Mouse (Mus musculus) embryonic fibroblast, embryonic 13.5 days (primary cell): ENCODE data around the gene Rbbp8nl.

Source experiments
- CTCF ChIP-seq: IDR thresholded peaks from 2 replicates; pipeline ENCODE4 v1.5.1; 2011; ENCODE audit warnings: mild to moderate bottlenecking, control low read depth, low read length, moderate library complexity, borderline replicate concordance; ENCODE audit not compliant: insufficient read depth
- POLR2A ChIP-seq: IDR thresholded peaks from 2 replicates; pipeline ENCODE4 v1.6.1; 2011; ENCODE audit warnings: low read depth, mild to moderate bottlenecking, control low read depth, low read length, moderate library complexity

DNA sequence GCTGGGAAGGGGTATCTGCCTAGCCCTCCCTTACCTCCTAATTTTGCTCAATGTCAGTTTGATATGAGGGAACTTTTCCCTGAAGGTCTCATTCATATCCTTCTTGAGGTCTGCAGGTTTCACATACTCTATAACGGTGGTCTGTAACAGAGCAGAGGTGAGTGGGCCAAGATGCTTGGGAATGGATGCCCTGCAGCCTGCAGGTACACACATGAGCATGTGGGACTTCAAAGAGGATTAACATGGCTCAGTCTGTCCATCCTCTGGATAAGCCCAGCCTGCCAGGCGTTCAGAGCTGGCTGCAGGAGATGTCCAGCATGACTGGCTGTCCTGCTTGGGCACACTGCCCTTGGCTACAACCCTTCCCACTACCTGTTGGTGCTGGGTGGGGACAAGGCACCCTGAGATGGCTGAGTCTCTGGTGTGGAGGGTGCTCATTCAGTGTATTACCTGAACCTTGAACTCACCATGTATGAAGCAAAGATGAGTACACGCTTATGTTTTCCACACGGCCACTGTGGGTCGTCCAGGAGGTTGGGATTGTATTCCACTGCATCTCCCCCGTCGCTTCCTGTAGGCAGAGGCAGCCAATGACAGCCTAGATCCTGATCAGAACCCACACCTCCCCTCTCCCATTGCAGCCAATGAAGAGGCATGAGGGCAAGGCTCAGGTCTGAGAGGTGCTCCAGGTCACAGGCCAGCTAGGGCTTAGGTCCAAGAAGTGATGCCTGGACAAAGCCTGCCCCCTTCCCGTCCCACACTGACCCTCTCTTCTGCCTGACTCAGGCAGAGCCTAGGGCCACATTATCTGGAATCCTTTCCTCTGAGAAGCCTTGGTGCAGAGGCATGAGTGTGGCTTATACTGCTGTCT, 28.8 kb downstream of the Rbbp8nl start:
- no peak for TF ChIP-seq CTCF
- peak; percentile 30; the same call in 1 of the 2 replicates for TF ChIP-seq POLR2A
